14 mouse cellular contexts compared by ENCODE assay signal in genomic region chr3:77198265-77198664, GRCm38 (mm10).
DNase-seq lines count a peak whose midpoint lies in the region; ATAC-seq and TF ChIP-seq lines count a peak whose summit lies in the region.
"Had no signal": no experiment of that assay in that cellular context is flagged by ENCODE, and none has a peak within 500 bp of the region (broad histone marks: within the 10 kb centered on the region; RNA-seq: fewer than 3 reads in every experiment).

No protein-coding gene starts in this region.

- peak; percentile 47 to 49 for DNase-seq in cerebellum, postnatal 14 days
- no peak for DNase-seq in cerebellum, adult 8-10 months
- DNase-seq in kidney, adult 2 months, result peak; percentile 3
- no peak for DNase-seq in kidney, adult 9 months
- DNase-seq in heart, postnatal 10 days, result peak; percentile 64 to 65
- DNase-seq in lung, postnatal 14 days, result peak; percentile 45
- DNase-seq in adipocyte (ENCODE audit: low spot score), result no peak
- DNase-seq: gastrocnemius, postnatal 36 days; liver, embryonic 13.5 days had no signal

- no peak for ATAC-seq in frontal cortex, adult (ENCODE audit: low TSS enrichment)
- ATAC-seq: inflammation-experienced regulatory T-cells, adult 6 months had no signal

- 69% methylated on average over 2 of the region's 2 CpGs for WGBS in kidney, adult 2 months

- no peak overlapping the region for H3K27ac ChIP-seq in kidney, adult 2 months (ENCODE audit: insufficient read depth, low read depth, low read length)
- H3K27ac ChIP-seq: embryonic facial prominence, embryonic 15.5 days; liver, embryonic 13.5 days; midbrain, embryonic 12.5 days had no signal

- intact Hi-C loops in heart, postnatal 10 days (cut with DNase I), result no loop called here

- no peak for TF ChIP-seq CTCF in kidney, adult 2 months (conservative IDR thresholded peaks at IDR 0.05; ENCODE audit: insufficient read depth, insufficient read length, low read depth, low read length)

- H3K36me3 ChIP-seq in kidney, adult 2 months (ENCODE audit: control insufficient read depth, insufficient read depth, low read length), result no peaks in the 10 kb centered on the region
- H3K36me3 ChIP-seq: embryonic facial prominence, embryonic 15.5 days; G1E; liver, embryonic 13.5 days; midbrain, embryonic 12.5 days had no signal

- H3K4me1 ChIP-seq in kidney, adult 2 months (ENCODE audit: control insufficient read depth, insufficient read depth, low read length), result no peaks in the 10 kb centered on the region
- H3K4me1 ChIP-seq: embryonic facial prominence, embryonic 15.5 days; liver, embryonic 13.5 days; midbrain, embryonic 12.5 days had no signal

- no peak overlapping the region for H3K4me3 ChIP-seq in kidney, adult 2 months (ENCODE audit: insufficient read depth, low read depth, low read length)
- H3K4me3 ChIP-seq: embryonic facial prominence, embryonic 15.5 days; liver, embryonic 13.5 days; midbrain, embryonic 12.5 days had no signal

- H3K27me3 ChIP-seq in kidney, adult 2 months (replicated peaks; ENCODE audit: control insufficient read depth, insufficient read depth, low read length), result no peaks in the 10 kb centered on the region
- H3K27me3 ChIP-seq: embryonic facial prominence, embryonic 15.5 days; liver, embryonic 13.5 days; midbrain, embryonic 12.5 days had no signal

- TF ChIP-seq POLR2A in kidney, adult 2 months (IDR thresholded peaks at IDR 0.05; ENCODE audit: low read depth, low read length), result no peak

Comparison
In these comparisons a context has a peak if more than half of its experiments do, and no peak if none do; other contexts are left out.
1. DNase-seq: peak in cerebellum, postnatal 14 days (2 of 2), kidney, adult 2 months (single experiment), heart, postnatal 10 days (2 of 2) and lung, postnatal 14 days (single experiment); none in cerebellum, adult 8-10 months (single experiment), kidney, adult 9 months (single experiment) and adipocyte (single experiment).